Mouse (Mus musculus) heart, postnatal 10 days (tissue): ENCODE measurements around the gene Adarb2. TPM values are rescaled to one million over a fixed set of nuclear protein-coding genes. Genes with fewer than 3 reads are reported as not detected.

Source experiments
- DNase-seq, 2 experiments: peaks; one replicate each; pipeline ENCODE4 v3.0.0; 2021
- intact Hi-C: fragments of 180-260 bp; cut with DNase I; formaldehyde crosslinking; loops from one replicate; pipeline ENCODE4 v1.15.1; 2025
- total RNA-seq, 2 experiments: library from RNA; stranded (reverse); gene quantifications; 2 replicates each; pipeline ENCODE4 v1.2.3; 2021

The Adarb2 gene
- total RNA-seq, 2 experiments from 2014 or later, result not detected

DNA sequence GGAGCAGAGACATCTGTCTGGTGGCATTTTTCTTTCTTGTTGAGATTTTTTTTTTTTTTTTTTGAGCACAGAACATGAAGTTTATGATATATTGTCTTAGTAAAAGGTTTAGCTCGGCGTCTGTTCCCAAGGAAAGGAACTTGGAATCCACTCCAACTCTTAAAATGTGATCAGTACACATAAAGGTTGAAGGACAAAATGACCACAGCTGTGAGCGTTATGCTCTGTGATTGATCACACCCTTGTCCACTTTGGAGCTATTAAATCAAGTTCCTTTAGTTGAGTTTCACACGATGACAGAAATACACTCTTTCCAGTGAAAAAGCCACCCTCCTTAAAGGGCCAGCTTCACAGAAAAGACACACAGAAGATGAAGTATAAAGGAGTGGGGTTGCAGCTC is 568.0 kb downstream of the Adarb2 start:
- DNase-seq, result no peak
- intact Hi-C loops, result no loop called here

DNA sequence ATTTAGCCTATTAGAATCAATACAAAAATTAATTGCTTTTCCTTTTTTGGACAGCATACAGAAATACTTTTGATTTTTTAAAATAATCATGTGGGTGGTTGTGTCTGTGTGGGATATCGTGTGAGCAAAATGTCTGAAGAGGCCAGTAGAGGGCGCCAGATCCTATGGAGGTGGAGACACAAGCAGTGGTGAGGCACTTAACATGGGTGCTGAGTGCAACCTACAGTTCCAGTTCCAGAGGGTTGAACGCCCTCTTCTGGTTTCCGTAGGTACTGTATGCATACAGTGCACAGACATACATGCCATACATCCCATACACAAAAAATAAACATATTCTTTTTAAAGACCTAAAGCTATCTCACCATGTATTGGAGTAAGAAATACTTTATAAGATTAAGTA is 577.8 kb downstream of the Adarb2 start:
- intact Hi-C loops, result loop anchor here (5.0 kb wide), 1 partner anchor 1943 kb away; no protein-coding TSS in a partner anchor
- peak; percentile 30 to 59 for DNase-seq

DNA sequence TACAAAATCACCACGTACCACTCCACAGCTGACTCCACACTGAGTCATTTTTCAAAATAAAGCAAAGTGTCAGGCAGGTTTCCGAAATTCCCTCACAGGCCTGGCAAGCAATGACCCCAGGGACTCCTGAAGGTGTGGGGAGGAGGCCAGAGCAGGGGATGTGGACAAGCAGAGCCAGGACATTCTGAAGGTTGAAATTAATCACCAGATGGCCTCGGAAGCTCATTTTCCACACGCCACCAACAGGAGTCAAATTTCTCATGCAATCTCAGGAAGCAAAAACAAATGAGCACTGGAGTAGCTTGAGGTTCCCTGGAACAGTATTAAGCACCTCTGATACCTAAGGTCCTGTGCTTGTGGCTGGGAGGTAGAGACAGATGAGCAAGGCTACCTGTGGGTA is 580.0 kb downstream of the Adarb2 start:
- intact Hi-C loops, result loop anchor here (5.0 kb wide), 1 partner anchor 1945 kb away; no protein-coding TSS in a partner anchor
- no peak for DNase-seq

DNA sequence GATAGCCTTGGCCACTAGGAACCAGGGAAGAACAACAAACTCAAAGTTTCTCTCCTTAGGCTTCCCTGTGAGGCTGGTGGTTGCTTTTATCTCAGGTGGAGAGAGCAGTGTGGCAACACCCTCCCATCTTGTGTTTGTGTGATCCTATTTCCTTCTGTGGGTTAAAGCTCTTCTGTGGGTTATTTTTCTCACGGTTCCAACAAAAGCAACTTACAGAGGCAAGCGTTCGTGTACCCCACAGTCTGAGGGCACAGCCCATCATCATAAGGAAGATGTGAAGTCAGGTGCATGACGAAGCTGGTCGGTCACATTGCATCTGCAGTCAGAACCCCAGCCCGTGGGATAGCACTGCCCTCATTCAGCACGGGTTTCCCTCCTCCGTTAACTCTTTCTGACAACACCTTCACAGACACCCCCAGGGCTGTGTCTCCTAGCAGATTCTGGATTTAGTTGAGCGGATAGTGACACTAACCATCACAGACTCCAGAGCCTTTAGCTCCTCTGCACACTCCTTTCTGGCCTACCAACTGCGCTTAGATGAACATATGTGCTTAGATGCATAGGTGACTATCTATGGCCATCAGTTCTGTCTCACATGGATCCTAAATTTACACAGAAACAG is 581.1 kb downstream of the Adarb2 start:
- no peak for DNase-seq
- intact Hi-C loops, result loop anchor here (5.0 kb wide), 1 partner anchor 1946 kb away; no protein-coding TSS in a partner anchor

DNA sequence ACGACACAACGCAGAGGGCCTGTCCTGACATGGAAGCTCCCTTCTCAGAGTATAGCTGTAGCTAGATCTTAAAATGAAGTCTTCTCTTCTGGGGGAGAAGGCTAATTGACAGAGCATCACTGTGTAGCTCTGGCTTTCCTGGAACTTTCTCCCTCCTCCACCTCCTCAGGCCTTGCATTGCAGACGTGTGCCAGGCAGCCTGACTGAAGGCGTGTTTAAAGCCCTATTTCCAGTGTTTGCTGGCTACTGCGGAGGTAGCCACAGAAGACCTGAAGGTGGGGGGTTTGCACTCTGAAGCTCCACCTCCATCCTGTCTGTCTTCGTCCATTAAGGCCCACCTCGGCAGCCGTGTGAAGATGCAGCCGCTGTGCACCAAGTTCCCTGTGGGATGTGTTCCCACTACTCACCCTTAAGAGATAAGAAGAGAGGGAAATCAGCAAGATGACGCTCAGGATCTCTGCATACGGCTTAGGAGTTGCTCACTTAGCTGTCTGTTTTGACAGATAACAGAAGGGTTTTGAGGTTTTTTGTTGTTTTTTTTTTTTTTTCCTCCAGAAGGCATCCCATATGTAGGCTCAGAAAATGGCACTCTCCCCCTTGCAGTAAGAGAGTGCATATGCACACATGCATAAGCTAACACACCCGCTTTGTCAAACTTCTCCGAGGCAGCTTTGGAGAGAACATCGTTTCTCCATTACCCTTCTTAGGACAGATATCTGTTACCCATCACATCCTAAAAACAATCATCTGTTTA is 581.8 kb downstream of the Adarb2 start:
- no peak for DNase-seq
- intact Hi-C loops, result loop anchor here (5.0 kb wide), 1 partner anchor 1947 kb away; no protein-coding TSS in a partner anchor

DNA sequence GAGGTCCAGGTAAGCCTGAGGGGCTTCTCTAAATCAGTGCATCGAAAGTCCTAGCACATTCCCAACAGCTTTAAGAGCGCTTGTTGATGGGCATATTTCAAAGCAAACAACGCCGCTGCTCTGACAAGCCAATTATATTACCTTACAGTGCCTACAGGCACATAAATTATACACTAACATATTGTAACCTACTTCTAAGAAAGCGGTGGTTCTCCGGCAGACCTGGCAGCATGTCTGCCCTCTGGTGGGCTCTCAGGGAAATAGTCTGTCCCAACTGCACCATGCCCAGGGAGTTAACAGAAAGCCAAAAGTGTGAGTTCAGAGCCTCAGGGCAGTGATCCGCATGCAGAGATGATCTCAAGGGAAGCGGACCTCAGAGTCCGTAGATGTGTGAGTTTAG is 582.5 kb downstream of the Adarb2 start:
- DNase-seq, result peak; percentile 42 to 54
- intact Hi-C loops, result no loop called here

DNA sequence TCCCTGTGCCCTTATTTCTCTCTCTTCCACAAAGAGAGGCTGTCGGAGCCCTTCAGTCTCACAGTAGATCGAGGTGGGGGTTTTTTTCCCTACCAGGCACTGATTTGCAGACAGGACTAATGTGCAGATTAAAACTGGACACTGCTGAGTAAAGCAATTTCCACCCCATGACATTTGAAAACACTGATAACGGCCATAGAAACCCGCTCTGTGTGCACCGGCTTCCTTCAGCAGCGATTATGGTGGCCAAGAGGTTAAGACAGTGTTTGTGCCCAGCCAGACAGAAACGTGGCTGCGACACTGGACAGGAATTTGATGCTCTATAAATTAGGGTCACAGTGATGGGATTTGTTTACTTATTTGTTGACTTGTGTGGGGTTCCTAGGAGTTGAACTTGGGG is 590.6 kb downstream of the Adarb2 start:
- peak in 1 of 2 experiments; percentile 2 for DNase-seq
- intact Hi-C loops, result no loop called here

DNA sequence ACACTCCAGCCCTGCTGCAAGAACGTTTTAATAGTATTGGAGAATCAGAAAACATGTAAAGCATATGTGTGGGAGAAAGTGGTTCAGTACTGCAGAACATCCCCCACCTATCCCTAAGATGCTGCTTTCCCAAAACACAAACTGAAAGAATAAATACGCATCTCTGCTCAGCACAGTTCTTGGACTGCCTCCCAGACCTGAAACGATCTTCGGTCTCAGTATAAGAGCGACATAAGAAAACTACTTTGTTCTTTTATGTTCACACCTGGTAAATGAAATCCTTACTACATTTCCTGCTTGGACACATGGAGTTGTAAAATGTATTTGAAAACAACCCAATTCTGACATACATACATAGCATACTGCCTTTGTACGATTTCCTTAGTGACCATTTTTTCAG is 597.9 kb downstream of the Adarb2 start:
- intact Hi-C loops, result no loop called here
- DNase-seq, result no peak

DNA sequence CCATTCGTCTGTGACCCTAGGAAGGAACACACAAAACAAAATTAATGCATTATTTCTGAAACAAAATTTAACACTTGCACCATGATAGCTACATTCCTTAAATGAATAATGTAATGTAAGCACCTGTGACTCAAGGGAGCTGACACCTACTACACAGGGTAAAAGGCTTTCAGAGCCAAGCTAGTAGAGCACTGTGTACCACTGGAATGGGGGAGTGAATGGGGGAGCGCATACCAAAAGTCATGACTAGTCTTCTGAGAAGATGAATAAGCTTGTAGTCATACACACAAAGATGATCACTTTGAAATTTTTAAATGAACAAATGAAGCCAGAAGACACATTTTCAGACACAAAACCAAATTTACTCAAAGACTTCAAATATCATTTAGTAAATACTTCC is 603.3 kb downstream of the Adarb2 start:
- DNase-seq, result no peak
- intact Hi-C loops, result no loop called here
